Mouse (Mus musculus): ENCODE results near the gene Vmn2r88.
"Not testable (repeated sequence)": the region's sequence is repeated elsewhere in the genome, so short reads cannot be mapped to it uniquely, and the experiment has no call there.

The Vmn2r88 gene

DNA sequence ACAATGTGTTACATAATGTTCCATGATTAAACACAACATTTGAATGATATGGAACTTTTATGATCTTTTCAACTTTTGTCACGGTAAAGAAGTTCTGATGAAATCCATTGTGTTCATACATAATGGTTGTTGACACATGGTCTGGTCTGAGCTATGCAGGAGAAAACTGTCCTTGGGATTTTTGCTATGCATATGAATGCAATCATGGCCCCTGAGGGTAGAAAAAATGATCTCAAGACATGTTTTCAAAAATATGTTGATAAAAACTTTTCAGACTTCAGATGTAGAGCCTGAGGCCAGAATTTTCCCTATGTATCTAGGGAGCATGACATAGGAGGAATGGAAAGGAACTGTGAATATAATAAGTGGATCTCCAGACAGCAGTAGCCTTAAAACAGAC lies at the start of gene Vmn2r88:
Gene Vmn2r88 (plus strand): TSS at position 301 of the 400 bp plus-strand sequence.
- DNase-seq = no peak

DNA sequence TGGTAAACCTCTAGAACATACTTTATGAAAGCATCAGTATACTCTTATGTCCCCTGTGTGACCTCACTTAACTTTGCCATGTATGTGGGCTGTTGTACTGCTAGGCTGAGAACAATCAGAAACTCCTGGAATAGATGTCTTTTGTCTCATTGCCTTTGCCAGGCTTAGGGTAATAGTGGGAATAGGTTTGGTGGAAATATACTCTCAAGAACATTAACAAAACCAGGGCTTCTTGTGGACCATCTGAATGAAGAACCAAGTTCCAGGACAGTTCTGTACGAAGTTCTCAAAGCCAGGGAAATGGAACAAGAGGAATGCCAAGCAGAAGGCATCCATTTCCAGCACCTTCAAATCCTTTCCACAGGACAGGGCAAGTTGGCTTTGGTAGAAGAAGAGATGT lies 49.2 kb upstream of the Vmn2r88 start, which contains the start of gene Gm7247:
Gene Gm7247 (plus strand): TSS at position 301 of the 400 bp plus-strand sequence.
- no peak for DNase-seq

DNA sequence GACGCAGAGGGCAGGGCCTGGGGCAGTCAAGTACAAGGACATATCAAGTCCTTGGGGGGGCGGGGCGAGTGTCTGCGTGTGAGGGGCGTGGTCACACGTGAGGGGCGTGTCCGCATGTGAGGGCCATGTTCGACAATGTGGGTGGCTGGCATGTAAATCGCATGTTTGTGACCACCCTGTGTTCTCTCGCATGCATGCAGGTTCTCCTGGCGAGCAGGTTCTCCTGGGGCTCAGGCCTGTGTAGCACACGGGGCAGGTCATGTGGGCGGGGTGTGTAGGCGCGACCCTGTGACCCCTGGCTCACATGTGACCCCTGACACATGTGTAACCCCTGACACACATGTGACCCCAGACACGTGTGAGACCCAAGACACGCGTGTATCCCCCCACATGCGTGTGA lies 27.8 kb upstream of the Vmn2r88 start:
- no peak for DNase-seq

DNA sequence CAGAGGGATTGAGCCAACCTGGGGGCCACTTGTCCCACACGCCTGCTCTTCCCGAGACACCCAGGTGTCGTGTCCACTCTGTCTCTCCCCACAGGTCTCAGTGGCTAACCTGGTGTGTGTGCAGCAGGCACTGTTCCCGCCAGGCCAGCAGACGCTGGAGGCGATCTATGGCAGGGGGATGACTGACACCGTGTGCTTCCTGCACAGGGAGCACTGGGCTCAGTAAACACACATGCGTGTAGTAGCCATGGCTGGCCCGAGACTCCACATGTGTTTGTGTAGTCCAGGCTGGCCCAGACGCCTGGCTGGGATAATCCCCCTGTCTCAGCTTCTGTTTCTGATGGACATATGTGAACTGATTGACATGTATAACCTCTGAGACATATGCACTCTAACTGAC lies 26.3 kb upstream of the Vmn2r88 start:
- DNase-seq = peak; percentile 14

DNA sequence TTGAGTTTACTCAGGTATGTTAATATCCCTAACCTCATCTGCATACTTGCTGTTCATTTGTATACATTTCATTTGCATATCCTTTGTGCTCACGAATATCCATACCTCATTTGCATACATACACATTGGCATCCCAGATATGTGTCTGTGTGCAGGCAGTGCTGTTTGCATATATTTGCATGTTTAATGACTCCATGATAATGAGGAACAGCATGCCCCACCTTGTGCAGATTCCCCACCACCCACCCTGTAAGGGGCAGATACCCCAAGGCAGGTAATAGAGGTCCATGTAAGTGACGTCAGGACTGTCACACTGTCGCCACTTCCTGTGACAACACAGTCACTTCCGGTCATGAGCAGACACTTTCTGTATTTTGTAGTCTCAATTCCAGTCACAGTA lies 24.9 kb upstream of the Vmn2r88 start:
- DNase-seq = peak; percentile 50

DNA sequence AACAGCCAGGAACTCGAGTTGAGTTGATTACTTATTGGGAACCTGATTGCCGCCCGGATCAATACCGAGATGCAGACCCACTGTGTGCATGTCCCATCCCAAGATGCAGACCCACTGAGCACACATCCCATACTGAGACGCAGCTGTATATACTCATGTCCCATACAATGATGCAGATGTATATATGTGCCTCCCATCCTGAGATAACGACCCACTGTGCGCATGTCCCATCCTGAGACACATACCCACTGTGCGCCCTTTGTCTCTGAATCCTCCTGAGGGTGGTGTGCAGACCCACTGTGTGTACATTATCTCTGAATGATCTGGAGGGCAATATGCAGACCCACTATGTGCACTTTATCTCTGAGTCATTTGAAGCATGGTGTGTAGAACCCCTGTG lies 22.9 kb upstream of the Vmn2r88 start:
- peak; percentile 17 for DNase-seq

DNA sequence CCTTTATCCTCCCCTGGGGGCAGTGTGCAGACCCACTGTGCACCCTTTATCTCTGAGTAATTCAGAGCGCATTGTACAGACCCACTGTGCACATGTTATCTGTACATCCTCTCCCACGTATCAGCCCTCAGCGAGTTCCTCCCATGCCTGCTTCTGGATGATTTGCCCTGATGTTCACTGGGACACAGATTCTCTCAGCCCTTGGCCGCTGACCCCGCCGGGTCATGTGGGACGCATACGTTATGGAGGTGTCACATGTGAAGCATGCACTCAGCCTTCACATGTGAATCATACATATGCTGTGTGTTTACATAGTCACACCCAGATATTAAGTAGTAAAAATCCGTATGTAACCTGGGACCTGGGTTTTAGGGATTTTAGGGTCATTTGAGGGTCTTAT lies 22.4 kb upstream of the Vmn2r88 start:
- peak; percentile 61 for DNase-seq

DNA sequence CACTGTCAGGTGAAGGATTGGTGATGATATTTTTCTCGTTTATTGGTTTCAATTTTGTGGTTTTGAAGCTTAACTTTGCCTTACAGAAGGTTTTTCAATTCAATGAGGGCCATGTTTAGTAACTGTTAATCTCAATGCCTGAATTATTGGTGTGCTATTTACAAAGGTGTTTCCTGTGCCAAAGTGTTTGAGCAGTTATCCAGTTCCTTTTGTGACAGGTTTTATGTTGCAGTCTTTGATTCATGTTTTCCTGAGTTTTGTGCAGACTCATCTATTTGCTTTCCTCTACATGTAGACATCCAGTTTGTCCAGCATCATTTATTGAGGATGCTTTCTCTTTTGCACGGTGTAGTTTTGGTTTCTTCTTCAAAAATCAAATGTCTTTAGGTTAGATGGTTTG lies 13.3 kb downstream of the Vmn2r88 start:
- DNase-seq = no peak

DNA sequence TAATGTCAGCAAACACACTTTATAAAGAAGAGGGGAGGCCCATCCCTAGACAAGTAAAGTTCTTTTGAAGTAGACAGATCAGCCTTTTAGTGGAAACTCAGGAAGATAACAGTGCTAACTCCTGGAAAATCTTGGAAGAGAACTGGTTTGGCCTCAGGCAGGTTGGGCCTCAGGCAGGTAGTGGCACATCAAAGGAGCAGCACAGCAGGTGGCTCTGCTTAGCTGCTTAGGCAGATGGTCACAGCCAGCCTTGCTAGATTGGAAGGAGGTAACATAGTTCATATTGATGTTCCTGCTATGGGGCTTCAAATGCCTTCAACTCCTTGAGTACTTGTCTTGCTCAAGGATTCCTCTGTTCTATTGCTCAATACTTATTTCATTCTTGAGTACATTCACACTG lies 19.5 kb downstream of the Vmn2r88 start:
- DNase-seq = not testable (repeated sequence)

DNA sequence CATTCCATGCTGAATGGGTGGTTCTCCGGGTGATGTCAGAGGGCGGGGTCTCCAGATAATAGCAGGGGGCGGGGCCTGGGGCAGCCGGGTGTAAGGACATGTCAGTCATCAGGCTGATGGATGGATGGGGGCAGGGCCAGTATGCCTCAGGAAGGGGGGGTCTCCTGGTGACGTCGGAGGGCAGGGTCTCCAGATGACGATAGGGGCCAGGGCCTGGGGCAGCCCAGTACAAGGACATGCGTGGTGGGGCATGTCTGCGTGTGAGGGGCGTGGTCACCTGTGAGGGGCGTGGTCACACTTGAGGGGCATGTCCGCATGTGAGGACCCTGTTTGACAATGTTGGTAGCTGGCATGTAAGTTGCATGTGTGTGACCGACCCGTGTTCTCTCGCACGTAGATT lies 23.9 kb downstream of the Vmn2r88 start:
- no peak for DNase-seq

DNA sequence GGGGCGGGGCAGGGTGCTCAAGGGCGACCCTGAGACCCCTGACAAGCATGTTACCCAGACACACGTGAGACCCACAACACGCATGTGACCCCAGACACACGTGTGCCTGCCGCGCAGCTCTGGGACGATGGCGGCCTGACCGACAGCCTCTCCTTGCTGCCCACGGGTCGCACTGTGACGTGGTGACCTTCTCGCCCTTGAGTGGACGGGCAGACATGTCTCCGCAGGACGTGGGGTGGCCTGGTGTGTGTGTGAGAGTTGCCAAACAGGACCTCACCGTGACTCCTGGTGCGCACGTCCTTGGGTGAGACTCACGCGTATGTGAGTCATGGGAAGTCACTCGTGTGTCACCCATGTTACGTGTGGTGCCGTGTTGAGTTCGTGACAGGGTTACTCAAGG lies 24.4 kb downstream of the Vmn2r88 start:
- DNase-seq = no peak

DNA sequence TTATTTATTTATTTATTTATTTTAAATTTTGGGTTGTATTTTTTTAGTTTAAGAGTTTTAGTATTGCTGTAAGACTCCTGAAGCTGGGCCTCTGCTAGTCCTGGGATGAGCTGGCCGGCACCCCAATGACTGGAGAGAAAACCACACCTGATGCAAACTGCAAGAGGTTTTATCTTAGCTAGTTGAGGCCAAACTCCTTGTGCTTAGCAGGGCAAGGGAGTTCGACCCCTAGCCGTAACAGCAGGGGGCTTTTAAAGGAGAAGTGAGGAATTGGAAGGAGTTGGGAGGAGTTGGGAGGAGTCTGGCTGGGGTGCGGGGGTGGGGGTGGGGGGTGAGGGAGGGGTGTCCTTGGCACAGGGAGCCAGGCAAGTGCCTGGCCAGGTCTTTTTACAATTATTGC lies 28.3 kb downstream of the Vmn2r88 start:
- peak; percentile 18 for DNase-seq

DNA sequence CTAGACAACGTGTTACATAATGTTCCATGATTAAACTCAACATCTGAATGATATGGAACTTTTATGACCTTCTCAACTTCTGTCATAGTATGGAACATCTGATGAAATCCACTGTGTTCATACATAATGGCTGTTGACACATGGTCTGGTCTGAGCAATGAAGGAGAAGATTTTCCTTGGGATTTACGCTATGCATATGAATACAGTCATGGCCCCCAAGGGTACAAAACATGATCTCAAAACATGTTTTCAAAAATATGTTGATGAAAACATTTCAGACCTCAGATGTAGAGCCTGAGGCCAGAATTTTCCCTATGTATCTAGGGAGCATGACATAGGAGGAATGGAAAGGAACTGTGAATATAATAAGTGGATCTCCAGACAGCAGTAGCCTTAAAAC lies 40.9 kb downstream of the Vmn2r88 start, which contains the start of gene Vmn2r89:
Gene Vmn2r89 (plus strand): TSS at position 301 of the 400 bp plus-strand sequence.
- peak; percentile 12 for DNase-seq
